Mouse (Mus musculus) ES-CJ7 (cell line): ENCODE results near the gene Dio1.

ENCODE experiments used
- DNase-seq: peaks from one replicate; pipeline ENCODE4 v3.0.0; 2011; ENCODE audit warnings: low read depth, low spot score

The Dio1 gene

GRCm38 (mm10) chr4:107306966-107307365, at the start of gene Dio1:
Gene Dio1, minus strand, starts transcription at chr4:107307169.
- no peak for DNase-seq

DNA sequence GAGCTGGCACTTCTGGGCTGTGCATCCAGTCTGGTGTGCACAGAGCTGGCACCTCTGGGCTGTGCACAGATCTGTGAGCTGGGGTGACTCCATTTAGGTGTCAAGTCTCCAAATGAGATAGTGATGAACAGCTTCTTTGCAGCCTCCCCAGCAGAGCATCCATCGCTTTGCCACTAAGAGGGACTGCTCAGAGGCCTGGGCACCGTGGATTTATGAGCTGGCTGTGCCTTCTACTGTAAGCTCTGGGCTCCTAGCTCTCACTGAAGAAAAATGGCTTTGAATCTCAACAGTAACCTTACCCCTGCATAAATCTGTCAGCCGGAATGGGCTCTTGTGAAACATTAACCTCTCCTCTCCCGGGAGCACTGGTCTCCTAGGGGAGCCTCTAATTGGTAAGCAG, 47.6 kb upstream of the Dio1 start:
- DNase-seq, result no peak

DNA sequence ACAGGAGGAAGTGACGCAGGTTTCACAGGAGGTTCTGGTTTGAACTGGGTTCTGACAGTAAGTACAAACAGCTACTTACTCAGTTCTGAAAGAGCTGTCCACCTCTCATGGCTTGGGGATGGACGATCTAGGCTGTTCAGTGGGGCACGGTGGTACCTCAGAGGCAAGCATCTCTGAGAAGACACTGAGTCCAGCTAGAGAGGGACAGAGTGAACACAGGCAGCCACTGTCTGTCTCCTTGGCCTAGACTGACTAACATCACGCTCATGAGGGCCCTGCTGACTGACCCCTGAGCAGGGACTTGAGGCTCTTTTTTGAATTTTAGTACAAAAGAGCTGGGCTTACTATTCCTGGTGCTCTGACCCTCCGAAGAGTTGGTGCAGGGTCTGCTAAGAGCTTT, 47.2 kb upstream of the Dio1 start:
- DNase-seq, result no peak

DNA sequence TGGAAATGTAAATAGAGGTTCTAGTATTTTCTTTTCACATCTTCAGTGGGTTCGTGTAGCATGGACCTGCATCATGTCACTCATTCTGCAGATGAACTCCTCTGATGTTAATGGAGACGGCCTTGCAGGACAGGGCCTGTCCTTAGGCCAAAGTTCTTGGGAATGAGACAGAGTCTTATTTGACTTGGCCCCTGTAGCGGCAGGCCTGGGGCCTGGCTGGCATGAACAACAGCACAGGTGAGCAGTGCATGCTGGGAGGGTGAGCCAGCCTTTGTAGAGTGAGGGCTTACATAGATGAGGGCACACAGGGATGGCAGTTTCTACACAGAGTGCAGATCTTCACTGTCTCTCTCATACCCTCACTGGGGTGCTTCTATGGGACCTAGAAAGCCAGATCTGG, 46.6 kb upstream of the Dio1 start:
- DNase-seq, result no peak

DNA sequence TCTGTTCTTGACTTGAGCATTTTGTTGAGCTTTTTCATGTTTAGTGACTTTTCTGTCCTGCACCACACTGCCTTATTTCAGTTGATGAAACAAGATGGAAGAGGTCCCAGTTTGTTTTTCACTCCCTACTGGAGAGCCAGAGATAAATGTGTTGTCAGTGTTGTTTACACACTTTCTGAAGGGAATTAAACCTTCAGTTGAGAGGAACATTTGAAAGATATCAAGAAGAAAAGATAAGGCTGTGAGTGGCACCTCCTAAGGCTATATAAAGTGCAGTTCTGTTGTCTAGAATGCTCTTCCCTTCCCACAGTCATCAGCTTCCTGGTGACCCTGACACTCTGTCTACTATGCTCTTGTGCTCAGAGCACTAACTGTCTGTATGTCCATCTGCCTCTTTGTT, 44.4 kb upstream of the Dio1 start:
- DNase-seq, result no peak

DNA sequence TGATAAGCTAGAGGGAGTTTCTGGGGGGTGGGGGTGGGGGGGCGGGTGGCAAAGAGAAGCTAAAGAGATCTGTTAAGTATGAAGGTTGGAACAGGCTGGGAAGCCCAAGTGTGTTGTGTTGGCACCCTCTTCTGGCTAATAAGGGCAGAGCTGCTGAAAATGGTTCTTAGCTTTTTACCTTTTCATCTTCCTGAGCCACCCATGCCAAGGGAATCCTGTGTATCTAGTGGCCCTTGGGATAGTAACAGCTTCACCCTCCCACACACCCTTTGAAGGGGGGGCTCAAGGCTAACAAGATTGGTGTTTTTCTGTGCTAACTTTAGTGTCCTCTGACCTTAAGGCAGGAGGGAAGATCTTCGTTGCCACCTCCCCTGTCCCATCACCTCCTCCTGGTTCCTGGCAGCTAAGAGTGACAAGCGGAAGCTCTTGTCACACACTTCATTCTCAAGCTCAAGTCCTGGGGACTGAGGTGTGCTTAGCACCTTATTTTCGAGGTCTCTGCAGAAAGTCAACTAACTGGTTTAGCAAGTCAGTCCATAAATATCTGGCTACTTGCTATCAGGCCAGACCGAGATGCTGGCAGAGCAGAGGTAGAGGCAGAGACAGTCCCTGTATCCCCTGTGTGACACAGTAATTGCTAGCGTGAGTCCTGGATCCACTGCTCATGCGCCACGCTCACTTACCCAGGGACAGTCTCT, 42.5 kb upstream of the Dio1 start:
- peak; percentile 33 for DNase-seq

DNA sequence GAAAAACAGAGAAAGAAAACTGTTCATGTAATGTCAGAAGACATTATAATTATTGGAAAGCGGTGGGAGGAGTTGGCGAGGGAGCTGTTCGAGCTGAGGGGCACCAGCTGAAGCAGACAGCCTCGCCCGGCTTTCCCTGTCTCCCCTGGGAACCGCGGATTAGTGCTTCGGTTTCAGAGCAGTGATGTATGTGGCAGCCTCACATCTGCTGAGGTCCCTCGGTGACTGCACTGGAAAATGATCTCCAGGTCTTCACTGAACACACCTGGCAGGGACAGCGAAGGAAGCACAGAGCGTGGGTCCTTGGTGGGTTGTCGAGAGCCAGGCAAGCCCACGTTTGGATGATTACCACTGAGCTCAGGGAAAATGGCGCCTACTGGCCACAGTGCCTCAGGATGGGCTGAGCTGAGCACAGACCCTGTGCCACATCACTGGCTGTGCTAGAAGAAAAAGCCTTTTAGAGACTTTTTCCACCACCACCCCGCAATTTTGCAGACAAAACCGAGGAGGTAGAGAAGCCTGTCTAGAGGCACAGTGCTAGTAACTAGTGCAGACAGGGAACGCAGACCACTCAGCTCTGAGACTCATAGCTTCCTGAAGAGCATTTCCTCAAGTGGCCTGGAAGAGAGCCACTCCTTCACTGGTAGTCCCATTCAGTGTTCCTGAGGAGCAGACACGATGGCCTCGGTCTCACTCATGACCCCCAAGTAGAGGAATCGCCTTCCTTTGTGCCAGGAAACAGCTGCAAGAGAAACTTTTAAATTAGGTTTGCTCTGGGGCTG, 41.8 kb upstream of the Dio1 start:
- no peak for DNase-seq

- no peak for DNase-seq
Measured at GRCm38 (mm10) chr4:107347221-107347620, 40.3 kb upstream of the Dio1 start.

GRCm38 (mm10) chr4:107344612-107345011, 37.6 kb upstream of the Dio1 start:
- no peak for DNase-seq

GRCm38 (mm10) chr4:107341354-107341753, 34.4 kb upstream of the Dio1 start:
- DNase-seq, result no peak

GRCm38 (mm10) chr4:107337455-107337854, 30.5 kb upstream of the Dio1 start:
- DNase-seq, result no peak

- DNase-seq, result no peak
Measured at GRCm38 (mm10) chr4:107336356-107336755, 29.4 kb upstream of the Dio1 start.

- no peak for DNase-seq
Measured at GRCm38 (mm10) chr4:107333514-107333913, 26.5 kb upstream of the Dio1 start.

DNA sequence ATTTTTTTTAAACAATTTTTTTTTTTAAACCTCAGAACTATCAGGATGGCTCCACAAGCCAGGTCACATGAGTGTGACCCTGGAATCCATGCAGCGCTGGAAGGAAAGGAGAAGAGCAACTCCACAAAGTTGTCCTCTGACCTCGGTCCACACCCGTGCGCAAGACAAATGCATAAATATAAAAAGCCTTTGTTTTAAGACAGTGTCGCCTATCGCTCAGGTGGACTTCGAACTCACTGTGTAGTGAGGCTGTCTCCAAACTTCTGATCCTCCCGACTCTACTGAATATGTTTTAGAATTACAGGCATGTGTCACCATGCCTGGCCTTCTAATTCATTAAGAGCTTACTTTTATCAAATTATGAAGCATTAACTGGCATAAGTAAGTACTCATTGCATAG, 21.6 kb upstream of the Dio1 start:
- no peak for DNase-seq

- DNase-seq, result no peak
Measured at GRCm38 (mm10) chr4:107323113-107323512, 16.1 kb upstream of the Dio1 start.

- no peak for DNase-seq
Measured at GRCm38 (mm10) chr4:107321041-107321440, 14.1 kb upstream of the Dio1 start.

DNA sequence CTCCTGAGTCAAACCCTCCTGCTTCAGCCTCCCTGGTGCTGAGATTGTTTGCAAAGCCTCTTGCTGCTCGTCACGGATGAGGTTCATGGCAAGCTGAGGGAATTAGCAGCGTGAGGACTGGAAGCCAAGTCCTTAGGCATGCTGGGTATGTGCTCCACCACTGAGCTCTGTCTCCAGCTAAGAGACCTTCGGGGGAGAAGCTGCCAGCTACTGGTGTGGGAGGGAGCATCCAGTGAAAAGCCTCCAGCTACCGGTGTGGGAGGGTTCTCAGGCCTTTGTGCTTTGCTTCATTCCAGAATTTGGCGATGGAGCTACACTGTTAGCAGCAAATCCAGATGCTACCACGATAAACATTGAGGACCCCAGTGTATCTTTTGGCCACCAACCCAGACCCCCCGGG, 11.7 kb upstream of the Dio1 start:
- no peak for DNase-seq

DNA sequence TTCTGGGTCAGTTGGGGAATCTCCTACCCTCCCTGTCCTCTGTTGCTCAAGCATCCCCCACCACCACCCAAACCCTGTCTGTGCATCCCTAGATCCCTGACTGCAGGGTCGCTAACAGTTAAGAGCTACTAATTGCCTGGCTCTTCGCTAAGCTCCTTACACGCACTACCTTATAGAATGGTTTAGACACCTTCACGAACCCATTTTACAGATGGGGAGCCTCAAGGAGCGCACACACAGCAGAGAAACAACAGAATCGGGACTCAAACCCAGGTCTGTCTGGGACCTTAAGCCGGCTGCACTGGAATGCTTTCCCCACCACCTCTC, 7.5 kb upstream of the Dio1 start:
- DNase-seq, result no peak

GRCm38 (mm10) chr4:107313690-107314478, 6.9 kb upstream of the Dio1 start, which contains the start of gene Yipf1:
Gene Yipf1, plus strand, starts transcription at chr4:107314363.
- DNase-seq, result peak; percentile 76

- no peak for DNase-seq
Measured at GRCm38 (mm10) chr4:107303531-107303930, 3.4 kb downstream of the Dio1 start.

GRCm38 (mm10) chr4:107302832-107303231, 4.1 kb downstream of the Dio1 start:
- DNase-seq, result no peak

DNA sequence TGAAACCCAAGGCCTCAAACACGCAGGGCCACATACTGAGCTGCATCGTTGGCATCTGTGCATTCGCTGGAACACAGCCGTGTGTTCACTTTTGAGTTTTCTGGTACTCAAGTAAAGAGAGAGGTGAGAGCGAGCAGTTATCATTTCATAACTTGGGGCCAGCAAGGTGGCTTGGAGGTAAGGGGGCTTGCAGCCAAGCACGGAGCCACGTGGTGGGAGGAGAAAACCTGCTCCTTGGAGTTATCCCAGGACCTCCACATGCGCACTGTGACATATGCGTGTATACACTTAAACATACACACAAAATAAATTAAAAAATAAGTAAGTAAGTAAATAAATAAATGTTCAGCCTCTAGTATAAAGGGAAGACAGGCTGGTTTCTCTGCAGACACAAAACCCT, 4.7 kb downstream of the Dio1 start:
- DNase-seq, result no peak
